Mouse (Mus musculus) thymus, postnatal 36 days (tissue): ENCODE measurements at regions not wholly inside any gene's neighbourhood (a gene's known extent, or its start where the extent isn't known, plus 50 kb on each side); places are given as distances from the start of the nearest gene placed in this dataset.
"Not testable (repeated sequence)": the region's sequence is repeated elsewhere in the genome, so short reads cannot be mapped to it uniquely, and the experiment has no call there.

Experiments used
- DNase-seq, 2 experiments: peaks; one replicate each; pipeline ENCODE4 v3.0.0; 2022; ENCODE audit warnings: mixed read lengths in 2 of 2

GRCm38 (mm10) chr10:9459145-9459544 lies 215.9 kb downstream of the Samd5 start:
- DNase-seq = no peak

- DNase-seq = no peak
Observed at GRCm38 (mm10) chr10:9458466-9458865, 216.5 kb downstream of the Samd5 start.

GRCm38 (mm10) chr10:9457222-9457621 lies 217.8 kb downstream of the Samd5 start:
- DNase-seq = no peak

GRCm38 (mm10) chr10:9439072-9439471 lies 235.9 kb downstream of the Samd5 start:
- DNase-seq = no peak

GRCm38 (mm10) chr10:9438366-9438765 lies 236.6 kb downstream of the Samd5 start:
- DNase-seq = no peak

GRCm38 (mm10) chr10:9429085-9429484 lies 245.9 kb downstream of the Samd5 start:
- DNase-seq = no peak

GRCm38 (mm10) chr10:9420741-9421140 lies 254.3 kb downstream of the Samd5 start:
- no peak for DNase-seq

- no peak for DNase-seq
Observed at GRCm38 (mm10) chr10:9416685-9417084, 258.3 kb downstream of the Samd5 start.

- DNase-seq = no peak
Observed at GRCm38 (mm10) chr10:9406101-9406500, 268.9 kb downstream of the Samd5 start.

- DNase-seq = no peak
Observed at GRCm38 (mm10) chr10:9405417-9405816, 269.6 kb downstream of the Samd5 start.

- DNase-seq = no peak
Observed at GRCm38 (mm10) chr10:9404963-9405362, 270.0 kb downstream of the Samd5 start.

GRCm38 (mm10) chr10:9400911-9401617 lies 273.9 kb downstream of the Samd5 start:
- no peak for DNase-seq

- no peak for DNase-seq
Observed at GRCm38 (mm10) chr10:9377440-9378101, 297.4 kb downstream of the Samd5 start.

GRCm38 (mm10) chr10:9362306-9362865 lies 312.6 kb downstream of the Samd5 start:
- no peak for DNase-seq

- no peak for DNase-seq
Observed at GRCm38 (mm10) chr10:9338207-9338801, 336.7 kb downstream of the Samd5 start.

- no peak for DNase-seq
Observed at GRCm38 (mm10) chr10:9334245-9334845, 340.7 kb downstream of the Samd5 start.

- DNase-seq = no peak
Observed at GRCm38 (mm10) chr10:9331694-9332093, 343.3 kb downstream of the Samd5 start.

- no peak for DNase-seq
Observed at GRCm38 (mm10) chr10:9328324-9328723, 346.7 kb downstream of the Samd5 start.

- not testable (repeated sequence) for DNase-seq
Observed at GRCm38 (mm10) chr10:9327881-9328280, 347.1 kb downstream of the Samd5 start.

GRCm38 (mm10) chr10:9312326-9312725 lies 362.7 kb downstream of the Samd5 start:
- no peak for DNase-seq

GRCm38 (mm10) chr10:9310346-9310745 lies 364.7 kb downstream of the Samd5 start:
- DNase-seq = no peak

GRCm38 (mm10) chr10:9296055-9296454 lies 379.0 kb downstream of the Samd5 start:
- DNase-seq = no peak

- no peak for DNase-seq
Observed at GRCm38 (mm10) chr10:9295269-9295668, 379.7 kb downstream of the Samd5 start.
